22 mouse cellular contexts compared by ENCODE assay signal in the genomic region with DNA sequence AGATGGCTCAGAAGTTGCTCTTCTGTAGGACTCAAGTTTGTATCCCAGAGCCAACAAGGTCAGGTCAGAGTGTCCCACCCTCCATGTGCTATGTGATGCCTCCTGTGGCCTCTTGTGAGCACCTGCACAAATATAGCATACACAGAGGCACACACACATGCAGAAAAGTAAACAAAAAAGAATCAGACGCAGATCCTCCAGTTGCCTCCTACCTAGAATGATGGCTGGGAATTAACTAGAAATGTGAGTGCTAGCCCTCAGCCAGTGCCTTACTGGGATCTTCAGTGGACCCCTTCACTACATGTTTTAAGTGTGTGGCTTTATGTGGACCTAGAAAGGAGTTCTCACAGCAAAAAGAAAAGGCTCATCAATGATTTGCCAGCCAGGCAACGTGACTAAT.
"Had no signal": no experiment of that assay in that cellular context is flagged by ENCODE, and none has a peak within 500 bp of the region (broad histone marks: within the 10 kb centered on the region; RNA-seq: fewer than 3 reads in every experiment).

No protein-coding gene starts in this region.

- H3K4me2 ChIP-seq: heart, embryonic 12.5 days; hindbrain, embryonic 12.5 days; hindbrain, embryonic 14.5 days; intestine, embryonic 15.5 days; limb, embryonic 13.5 days; limb, embryonic 15.5 days; liver, embryonic 12.5 days had no signal

- H3K4me1 ChIP-seq: intestine, embryonic 15.5 days; limb, embryonic 13.5 days; limb, embryonic 15.5 days; liver, embryonic 12.5 days had no signal

- H3K4me3 ChIP-seq: heart, adult 2 months; heart, embryonic 12.5 days; hindbrain, embryonic 10.5 days; hindbrain, embryonic 12.5 days; intestine, embryonic 15.5 days; limb, embryonic 13.5 days; limb, embryonic 15.5 days; liver, embryonic 12.5 days had no signal

- H3K9ac ChIP-seq: heart, embryonic 12.5 days; hindbrain, embryonic 12.5 days; hindbrain, embryonic 14.5 days; intestine, embryonic 15.5 days; limb, embryonic 13.5 days; limb, embryonic 15.5 days; liver, embryonic 12.5 days; liver, embryonic 14.5 days had no signal

- ATAC-seq: hindbrain, embryonic 16.5 days; inflammation-experienced regulatory T-cells, adult 6 months; intestine, embryonic 15.5 days; intestine, postnatal 0 days; liver, embryonic 12.5 days had no signal

- H3K9me3 ChIP-seq: heart, embryonic 12.5 days; hindbrain, embryonic 10.5 days; hindbrain, embryonic 12.5 days; intestine, embryonic 15.5 days; limb, embryonic 13.5 days; limb, embryonic 15.5 days; liver, embryonic 12.5 days had no signal

- DNase-seq: gastrocnemius, postnatal 14 days; heart, adult 2 months; heart, postnatal 10 days; heart, postnatal 4 days; kidney, adult 18-20 months; kidney, adult 8-10 months; kidney, postnatal 10 days; kidney, postnatal 36 days; layer of hippocampus, postnatal 36 days; left cerebral cortex, postnatal 4 days had no signal

- H3K27ac ChIP-seq: heart, adult 2 months; hindbrain, embryonic 10.5 days; hindbrain, embryonic 12.5 days; hindbrain, embryonic 14.5 days; intestine, embryonic 15.5 days; limb, embryonic 13.5 days; limb, embryonic 15.5 days; liver, embryonic 12.5 days; liver, embryonic 14.5 days had no signal

- H3K27me3 ChIP-seq: heart, embryonic 12.5 days; hindbrain, embryonic 12.5 days; intestine, embryonic 15.5 days had no signal

- H3K36me3 ChIP-seq: heart, embryonic 12.5 days; hindbrain, embryonic 10.5 days; hindbrain, embryonic 12.5 days; intestine, embryonic 15.5 days; limb, embryonic 13.5 days; limb, embryonic 15.5 days; liver, embryonic 12.5 days had no signal
